Mouse (Mus musculus): ENCODE data around the gene Clca4a.
"Not testable (repeated sequence)": the region's sequence is repeated elsewhere in the genome, so short reads cannot be mapped to it uniquely, and the experiment has no call there.

Gene Clca4a

GRCm38 (mm10) chr3:144974945-144975344 lies at the start of gene Clca4a:
Gene Clca4a (minus strand): TSS chr3:144975045.
- DNase-seq (ENCODE audit: low spot score in 2 of 2) = no peak

GRCm38 (mm10) chr3:145017807-145018206 lies 43.0 kb upstream of the Clca4a start:
- no peak for DNase-seq (ENCODE audit: low spot score in 2 of 2)

GRCm38 (mm10) chr3:145004422-145004821 lies 29.6 kb upstream of the Clca4a start:
- DNase-seq (ENCODE audit: low spot score in 2 of 2) = no peak

GRCm38 (mm10) chr3:145000912-145001311 lies 26.1 kb upstream of the Clca4a start:
- no peak for DNase-seq (ENCODE audit: low spot score in 2 of 2)

- no peak for DNase-seq (ENCODE audit: low spot score in 2 of 2)
Measured at GRCm38 (mm10) chr3:144993055-144993454, 18.2 kb upstream of the Clca4a start.

- DNase-seq (ENCODE audit: low spot score in 2 of 2) = no peak
Measured at GRCm38 (mm10) chr3:144992618-144993017, 17.8 kb upstream of the Clca4a start.

- no peak for DNase-seq (ENCODE audit: low spot score in 2 of 2)
Measured at GRCm38 (mm10) chr3:144985890-144986289, 11.0 kb upstream of the Clca4a start.

GRCm38 (mm10) chr3:144980551-144980950 lies 5.7 kb upstream of the Clca4a start:
- DNase-seq (ENCODE audit: low spot score in 2 of 2) = no peak

GRCm38 (mm10) chr3:144977631-144978030 lies 2.8 kb upstream of the Clca4a start:
- no peak for DNase-seq (ENCODE audit: low spot score in 2 of 2)

GRCm38 (mm10) chr3:144976091-144976490 lies 1.2 kb upstream of the Clca4a start:
- no peak for DNase-seq (ENCODE audit: low spot score in 2 of 2)

- DNase-seq (ENCODE audit: low spot score in 2 of 2) = no peak
Measured at GRCm38 (mm10) chr3:144971553-144972270, 3.1 kb downstream of the Clca4a start.

GRCm38 (mm10) chr3:144969755-144970154 lies 5.1 kb downstream of the Clca4a start:
- DNase-seq (ENCODE audit: low spot score in 2 of 2) = no peak

- DNase-seq (ENCODE audit: low spot score in 2 of 2) = no peak
Measured at GRCm38 (mm10) chr3:144966074-144966473, 8.8 kb downstream of the Clca4a start.

GRCm38 (mm10) chr3:144950829-144951228 lies 24.0 kb downstream of the Clca4a start:
- no peak for DNase-seq (ENCODE audit: low spot score in 2 of 2)

- not testable (repeated sequence) for DNase-seq (ENCODE audit: low spot score in 2 of 2)
Measured at GRCm38 (mm10) chr3:144947376-144947775, 27.5 kb downstream of the Clca4a start.

- not testable (repeated sequence) for DNase-seq (ENCODE audit: low spot score in 2 of 2)
Measured at GRCm38 (mm10) chr3:144933625-144934024, 41.2 kb downstream of the Clca4a start.

GRCm38 (mm10) chr3:144933011-144933491 lies 41.8 kb downstream of the Clca4a start:
- DNase-seq (ENCODE audit: low spot score in 2 of 2) = no peak

GRCm38 (mm10) chr3:144932335-144932734 lies 42.5 kb downstream of the Clca4a start, which contains the start of gene Clca4b:
Gene Clca4b (minus strand): TSS chr3:144932529.
- no peak for DNase-seq (ENCODE audit: low spot score in 2 of 2)

- no peak for DNase-seq (ENCODE audit: low spot score in 2 of 2)
Measured at GRCm38 (mm10) chr3:144914014-144914413, 60.8 kb downstream of the Clca4a start.
